Mouse (Mus musculus) thymus, postnatal 0 days (tissue): ENCODE measurements at regions not wholly inside any gene's neighbourhood (a gene's known extent, or its start where the extent isn't known, plus 50 kb on each side); places are given as distances from the start of the nearest gene placed in this dataset.

Source experiments
- DNase-seq: peaks from one replicate; pipeline ENCODE4 v3.0.0-alpha.2; 2015; ENCODE audit warnings: low spot score

DNA sequence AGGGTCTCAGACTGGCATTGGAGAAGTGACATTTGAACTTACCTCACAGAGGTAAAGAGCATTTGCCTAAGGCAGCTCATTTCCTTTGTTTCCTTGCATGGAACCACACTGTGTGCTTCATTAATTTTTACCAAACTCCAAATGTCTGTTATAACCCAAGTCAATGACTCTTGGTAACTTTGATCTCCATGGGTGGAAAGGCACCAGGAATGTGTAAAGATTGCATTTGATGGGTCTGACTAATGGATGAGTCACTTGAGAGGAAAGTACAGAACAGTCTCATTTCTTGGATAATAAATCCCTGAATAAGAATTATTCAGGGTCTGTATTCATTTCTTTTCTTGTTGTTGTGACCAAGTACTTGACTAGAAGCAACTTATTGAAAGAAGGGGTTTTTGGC, 97.3 kb upstream of the Rab11fip2 start:
- DNase-seq = no peak

DNA sequence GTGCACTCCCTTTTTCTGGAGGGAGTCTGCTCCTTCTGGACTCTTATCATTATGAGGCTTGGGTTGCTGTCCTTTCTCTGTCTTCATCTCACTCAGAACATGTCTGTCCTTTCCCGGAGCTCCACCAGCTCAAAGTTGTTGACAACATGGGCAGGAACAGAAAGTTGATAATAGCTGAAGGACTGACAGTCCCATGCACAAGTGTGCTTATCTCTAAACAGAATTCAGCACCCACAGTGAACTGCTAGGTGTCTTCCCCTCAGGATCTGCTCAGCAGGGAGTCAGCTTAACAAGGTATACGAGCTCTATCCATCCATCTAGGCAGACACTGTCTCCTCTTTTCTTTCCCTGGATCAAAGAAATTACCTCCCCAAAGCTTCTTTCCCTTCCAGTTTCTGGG, 89.2 kb upstream of the Rab11fip2 start:
- no peak for DNase-seq

DNA sequence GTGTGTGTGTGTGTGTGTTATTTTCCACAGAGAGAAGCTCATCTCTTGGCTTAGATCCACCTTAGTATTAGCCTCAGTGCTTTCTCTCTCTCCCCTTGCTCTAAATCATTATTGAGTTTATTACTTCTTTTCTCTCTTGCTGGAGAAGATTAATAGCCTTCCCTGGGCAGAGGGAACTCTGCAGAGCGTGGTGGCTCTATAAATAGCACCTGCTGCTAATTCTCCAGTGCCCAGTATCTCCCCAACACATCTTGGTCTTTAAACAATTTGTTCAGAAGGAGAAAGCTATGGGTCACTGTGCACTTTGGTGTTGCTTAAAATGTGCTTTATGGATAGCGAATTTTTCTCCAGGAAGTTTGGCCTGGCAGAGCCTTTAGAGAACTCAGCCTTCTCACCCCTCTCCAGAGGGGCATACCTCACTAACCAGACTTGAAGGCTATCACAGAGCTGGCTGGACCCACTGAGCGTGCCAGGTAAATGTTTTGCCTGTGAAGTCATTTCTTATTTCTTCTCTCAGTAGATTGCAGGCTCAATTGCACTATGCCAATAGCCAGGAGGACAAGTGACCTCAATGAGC, 86.8 kb upstream of the Rab11fip2 start:
- DNase-seq = no peak

DNA sequence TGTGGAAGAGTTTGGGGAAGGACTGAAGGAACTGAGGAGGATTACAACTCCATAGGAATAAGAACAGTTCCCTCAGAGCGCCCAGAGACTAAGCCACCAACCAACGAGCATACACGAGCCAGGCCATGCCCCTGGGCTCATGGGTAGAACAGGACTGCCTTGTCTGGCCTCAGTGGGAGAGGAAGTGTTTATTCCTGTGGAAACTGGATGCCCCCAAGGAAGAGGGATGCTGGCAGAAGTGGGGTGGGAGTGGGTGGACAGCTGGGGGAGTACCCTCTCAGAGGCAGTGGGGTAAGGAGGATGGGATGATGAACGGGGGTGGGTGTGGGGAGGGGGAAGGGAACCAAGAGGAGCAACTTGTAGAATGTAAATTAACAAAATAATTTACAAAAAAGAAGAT, 86.3 kb upstream of the Rab11fip2 start:
- DNase-seq = no peak

DNA sequence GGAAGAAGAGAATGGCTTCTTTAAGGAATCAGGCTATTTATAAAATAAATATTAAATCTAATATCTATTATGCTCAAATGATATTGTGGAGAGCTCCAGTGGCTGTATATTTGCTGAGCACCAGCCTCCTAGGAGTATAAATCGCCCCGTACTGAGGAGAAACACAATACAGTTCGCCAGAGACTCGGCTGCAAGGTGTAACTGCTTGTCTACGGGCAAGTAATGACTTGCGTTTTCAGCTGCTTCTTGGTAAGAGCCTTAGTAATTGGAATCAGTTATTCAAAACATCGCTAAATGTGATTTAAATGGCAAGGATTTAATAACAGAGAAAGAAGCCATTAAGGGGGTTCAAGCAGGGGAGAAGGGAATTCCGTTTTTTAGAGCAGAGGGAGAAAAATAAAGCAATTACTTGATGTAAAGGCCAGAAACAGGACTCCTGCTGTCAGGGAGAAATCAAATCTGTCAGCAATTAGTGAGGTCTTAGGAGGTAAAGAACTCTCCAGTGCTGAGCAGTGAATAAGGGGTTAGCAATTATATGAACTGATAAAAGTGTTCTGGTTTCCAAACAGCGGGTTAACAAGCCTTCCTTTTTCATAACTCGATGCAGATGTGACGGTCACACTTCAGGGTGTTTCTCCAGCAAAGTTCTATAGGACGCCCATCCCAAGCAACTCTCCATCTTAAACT, 72.3 kb upstream of the Rab11fip2 start:
- DNase-seq = no peak

DNA sequence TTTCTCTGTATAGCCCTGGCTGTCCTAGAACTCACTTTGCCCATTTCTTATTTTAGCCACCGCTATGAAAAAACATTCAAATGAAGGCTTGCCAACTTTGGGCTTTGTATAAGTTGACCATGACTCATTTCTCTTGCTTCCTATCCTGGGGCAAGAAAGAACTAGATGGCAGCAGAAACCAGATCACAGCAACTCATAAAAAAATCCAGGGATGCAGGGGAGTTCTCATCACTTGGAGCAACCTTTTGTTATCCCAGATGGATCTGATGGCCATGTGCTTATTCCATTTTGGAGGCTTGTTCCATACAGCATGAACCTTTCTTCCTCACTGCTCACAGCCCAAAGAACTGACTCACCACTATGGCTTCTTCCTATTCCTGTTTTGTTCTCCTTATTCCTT, 52.1 kb upstream of the Rab11fip2 start:
- DNase-seq = no peak
